Mouse (Mus musculus): ENCODE measurements around the gene Fastkd5. TPM values are rescaled to one million over a fixed set of nuclear protein-coding genes. Genes with fewer than 3 reads are reported as not detected.

The Fastkd5 gene
- polyA plus RNA-seq (2015; fragmentation: Nextera tagmentation; extraction: Ambion mirVana), result 7.9 and 8.8 TPM in 2 replicates

- peak within 1 kb of the TSS; percentile 94 for H3K9ac ChIP-seq (ENCODE audit: low read depth, low read length)
- H3K36me3 ChIP-seq (ENCODE audit: control insufficient read depth, insufficient read depth), result peaks cover 7% of the 10 kb centered on the region
- peak within 1 kb of the TSS; percentile 80 for H3K27ac ChIP-seq (ENCODE audit: low read length)
- peaks cover 20% of the 10 kb centered on the region for H3K27me3 ChIP-seq (ENCODE audit: control insufficient read depth, insufficient read depth, low read depth, low read length)
- no peaks in the 10 kb centered on the region for H3K9me3 ChIP-seq (replicated peaks; ENCODE audit: control insufficient read depth, low read length)
- peak; percentile 86 for ATAC-seq (ENCODE audit: low read depth)
- peak within 1 kb of the TSS; percentile 89 for H3K4me2 ChIP-seq (ENCODE audit: low read depth, low read length)
- WGBS (ENCODE audit: insufficient replicate concordance), result under 1% methylated on average over 25 of the region's 25 CpGs
- H3K4me1 ChIP-seq (ENCODE audit: control insufficient read depth, low read depth, low read length), result peaks cover 13% of the 10 kb centered on the region
- H3K4me3 ChIP-seq (ENCODE audit: low read depth, low read length), result peak within 1 kb of the TSS; percentile 99
These were observed at the start of gene Fastkd5, which contains the start of gene Ubox5 for GRCm38 (mm10) chr2:130629839-130630203. Fastkd5 (minus strand) TSS chr2:130630027. Ubox5 (minus strand) TSS chr2:130630038.

DNA sequence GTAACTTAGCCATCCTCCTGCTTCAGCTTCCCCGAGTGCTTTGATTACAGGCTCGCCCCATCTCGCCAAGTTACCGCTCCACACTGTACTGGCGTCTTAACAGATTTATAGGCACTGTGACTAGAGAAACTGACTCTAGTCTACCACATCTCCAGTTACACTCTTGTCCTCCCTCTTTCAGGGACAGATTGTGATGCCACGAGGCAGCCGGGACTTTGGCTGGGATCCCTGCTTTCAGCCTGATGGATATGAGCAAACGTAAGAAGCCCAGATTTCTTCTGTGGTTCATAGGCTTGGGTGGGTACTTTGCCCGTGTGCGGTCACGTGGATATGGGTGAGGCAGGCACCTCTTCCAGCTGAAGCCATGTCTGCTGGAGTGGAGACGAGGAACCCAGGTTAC lies 49.3 kb upstream of the Fastkd5 start:
- H3K4me3 ChIP-seq (ENCODE audit: low read depth, low read length), result no peak overlapping the region
- no peak overlapping the region for H3K27ac ChIP-seq (ENCODE audit: low read length)
- no peak overlapping the region for H3K4me2 ChIP-seq (ENCODE audit: low read depth, low read length)
- no peaks in the 10 kb centered on the region for H3K9me3 ChIP-seq (replicated peaks; ENCODE audit: control insufficient read depth, low read length)
- no peaks in the 10 kb centered on the region for H3K4me1 ChIP-seq (ENCODE audit: control insufficient read depth, low read depth, low read length)
- no peaks in the 10 kb centered on the region for H3K27me3 ChIP-seq (ENCODE audit: control insufficient read depth, insufficient read depth, low read depth, low read length)
- WGBS (ENCODE audit: insufficient replicate concordance), result 90% methylated on average over 12 of the region's 12 CpGs
- no peak overlapping the region for H3K9ac ChIP-seq (ENCODE audit: low read depth, low read length)
- H3K36me3 ChIP-seq (ENCODE audit: control insufficient read depth, insufficient read depth), result peaks cover 63% of the 10 kb centered on the region
- no peak for ATAC-seq (ENCODE audit: low read depth)

DNA sequence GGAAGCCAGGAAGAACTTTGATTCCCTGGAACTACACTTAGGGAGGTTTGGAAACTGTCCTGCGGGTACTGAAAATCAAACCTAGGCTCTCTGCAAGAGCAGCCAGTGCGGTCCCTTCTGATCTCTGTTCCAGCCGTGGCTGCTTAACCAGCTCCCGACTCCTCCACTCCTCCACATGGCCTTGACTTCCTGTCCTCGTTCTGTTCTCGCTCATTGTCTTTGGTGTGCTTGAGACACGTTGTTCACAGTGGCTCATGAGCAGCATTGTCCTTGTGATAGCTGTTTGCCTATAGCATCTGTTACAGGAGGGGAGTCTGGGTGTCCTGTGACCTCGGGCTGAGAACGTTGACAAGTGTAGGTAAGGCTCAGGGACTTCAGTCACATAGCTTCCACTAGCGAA lies 47.4 kb upstream of the Fastkd5 start:
- H3K9me3 ChIP-seq (replicated peaks; ENCODE audit: control insufficient read depth, low read length), result no peaks in the 10 kb centered on the region
- no peak overlapping the region for H3K9ac ChIP-seq (ENCODE audit: low read depth, low read length)
- WGBS (ENCODE audit: insufficient replicate concordance), result 74% methylated on average over 10 of the region's 10 CpGs
- no peaks in the 10 kb centered on the region for H3K4me1 ChIP-seq (ENCODE audit: control insufficient read depth, low read depth, low read length)
- ATAC-seq (ENCODE audit: low read depth), result no peak
- no peak overlapping the region for H3K4me2 ChIP-seq (ENCODE audit: low read depth, low read length)
- H3K27ac ChIP-seq (ENCODE audit: low read length), result no peak overlapping the region
- H3K4me3 ChIP-seq (ENCODE audit: low read depth, low read length), result no peak overlapping the region
- peaks cover 78% of the 10 kb centered on the region for H3K36me3 ChIP-seq (ENCODE audit: control insufficient read depth, insufficient read depth)
- no peaks in the 10 kb centered on the region for H3K27me3 ChIP-seq (ENCODE audit: control insufficient read depth, insufficient read depth, low read depth, low read length)

DNA sequence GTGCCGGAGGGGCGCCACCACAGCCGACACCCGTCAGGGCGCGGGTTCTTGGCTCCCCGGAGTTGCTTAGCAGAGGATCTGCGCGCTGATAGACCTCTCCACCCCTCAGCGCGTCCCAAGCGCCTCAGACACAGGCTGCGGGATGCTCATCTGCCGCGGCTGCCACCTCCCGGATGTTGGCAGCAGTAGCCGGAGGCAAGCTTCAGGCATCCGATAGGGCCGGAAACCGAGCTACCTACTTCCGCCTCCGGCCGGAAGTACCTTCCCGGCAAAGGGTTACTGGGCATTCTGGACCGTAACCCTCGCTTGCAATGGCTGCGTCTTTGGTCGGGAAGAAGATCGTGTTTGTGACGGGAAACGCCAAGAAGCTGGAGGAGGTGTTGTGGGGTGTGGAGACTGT lies 37.7 kb upstream of the Fastkd5 start, which contains the start of gene Itpa:
TSS of gene Itpa (plus strand) at position 52 of the 400 bp plus-strand sequence.
- H3K4me1 ChIP-seq (ENCODE audit: control insufficient read depth, low read depth, low read length), result peaks cover 44% of the 10 kb centered on the region
- WGBS (ENCODE audit: insufficient replicate concordance), result under 1% methylated on average over 31 of the region's 31 CpGs
- peak within 1 kb of the TSS; percentile 88 for H3K4me2 ChIP-seq (ENCODE audit: low read depth, low read length)

DNA sequence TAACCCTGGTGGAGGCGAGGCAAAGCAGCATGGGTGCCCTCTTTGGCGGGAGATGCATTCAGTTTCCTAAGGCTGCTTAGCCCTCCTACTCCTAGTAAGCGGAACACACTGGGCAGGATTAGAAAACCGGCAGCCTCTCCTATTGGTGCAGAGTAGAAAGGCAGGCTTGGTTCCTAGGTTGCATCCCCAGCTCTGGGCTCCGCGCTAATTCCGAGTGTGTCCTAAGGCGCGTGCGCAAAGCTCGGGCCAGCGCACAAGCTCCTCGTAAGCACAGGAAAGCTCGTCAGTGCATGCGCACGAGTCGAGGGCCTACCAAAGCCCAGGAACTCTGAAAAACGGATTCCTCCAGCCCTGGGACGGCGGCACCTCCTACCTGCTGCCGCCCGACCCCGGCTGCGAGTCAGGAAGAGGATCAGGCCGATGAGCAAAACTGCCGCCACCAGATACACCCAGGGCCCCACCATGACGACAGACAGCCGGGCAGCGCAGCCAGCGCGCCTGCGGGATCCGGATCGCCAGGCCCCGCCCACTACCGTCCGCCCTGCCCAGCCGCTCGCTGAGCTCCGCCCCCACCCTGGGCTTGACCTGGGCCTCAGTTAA lies 34.4 kb upstream of the Fastkd5 start, which contains the start of gene Ddrgk1:
TSS of gene Ddrgk1 (minus strand) at position 558 of the 600 bp plus-strand sequence.
- peak; percentile 92 for ATAC-seq (ENCODE audit: low read depth)
- peak within 1 kb of the TSS; percentile 80 for H3K4me3 ChIP-seq (ENCODE audit: low read depth, low read length)
- peaks cover 10% of the 10 kb centered on the region; the same call in 1 of the 2 replicates for H3K36me3 ChIP-seq (ENCODE audit: control insufficient read depth, insufficient read depth)
- no peaks in the 10 kb centered on the region for H3K9me3 ChIP-seq (replicated peaks; ENCODE audit: control insufficient read depth, low read length)
- peaks cover 37% of the 10 kb centered on the region for H3K4me1 ChIP-seq (ENCODE audit: control insufficient read depth, low read depth, low read length)
- H3K4me2 ChIP-seq (ENCODE audit: low read depth, low read length), result peak within 1 kb of the TSS; percentile 88
- no peaks in the 10 kb centered on the region for H3K27me3 ChIP-seq (ENCODE audit: control insufficient read depth, insufficient read depth, low read depth, low read length)
- H3K27ac ChIP-seq (ENCODE audit: low read length), result peak within 1 kb of the TSS; percentile 98
- under 1% methylated on average over 40 of the region's 40 CpGs for WGBS (ENCODE audit: insufficient replicate concordance)
- peak within 1 kb of the TSS; percentile 94 for H3K9ac ChIP-seq (ENCODE audit: low read depth, low read length)

More for the DNA sequence above, 37.7 kb upstream of the Fastkd5 start, which contains the start of gene Itpa:
- Histone ChIP-seq H3K9me3 (replicated peaks; ENCODE audit: control insufficient read depth, low read length) (no peaks in the 10 kb centered on the region), H3K4me3 (ENCODE audit: low read depth, low read length) (peak within 1 kb of the TSS; percentile 89), H3K36me3 (ENCODE audit: control insufficient read depth, insufficient read depth) (peaks cover 7% of the 10 kb centered on the region), H3K27ac (ENCODE audit: low read length) (peak within 1 kb of the TSS; percentile 89), H3K9ac (ENCODE audit: low read depth, low read length) (peak within 1 kb of the TSS; percentile 82), H3K27me3 (ENCODE audit: control insufficient read depth, insufficient read depth, low read depth, low read length) (no peaks in the 10 kb centered on the region)
- peak; percentile 68 for ATAC-seq (ENCODE audit: low read depth)

- H3K27ac ChIP-seq (ENCODE audit: low read length), result peak overlapping the region; percentile 98; the same call in 1 of the 2 replicates
These were observed 33.5 kb upstream of the Fastkd5 start for GRCm38 (mm10) chr2:130663342-130663741.

GRCm38 (mm10) chr2:130658530-130658929 lies 28.7 kb upstream of the Fastkd5 start:
- H3K4me1 ChIP-seq (ENCODE audit: control insufficient read depth, low read depth, low read length), result peaks cover 42% of the 10 kb centered on the region

More at GRCm38 (mm10) chr2:130663342-130663741, 33.5 kb upstream of the Fastkd5 start:
- peaks cover 14% of the 10 kb centered on the region for H3K36me3 ChIP-seq (ENCODE audit: control insufficient read depth, insufficient read depth)
- no peaks in the 10 kb centered on the region for H3K9me3 ChIP-seq (replicated peaks; ENCODE audit: control insufficient read depth, low read length)
- peak overlapping the region; percentile 80 for H3K4me3 ChIP-seq (ENCODE audit: low read depth, low read length)
- H3K4me1 ChIP-seq (ENCODE audit: control insufficient read depth, low read depth, low read length), result peaks cover 30% of the 10 kb centered on the region
- no peaks in the 10 kb centered on the region for H3K27me3 ChIP-seq (ENCODE audit: control insufficient read depth, insufficient read depth, low read depth, low read length)
- ATAC-seq (ENCODE audit: low read depth), result no peak
- H3K4me2 ChIP-seq (ENCODE audit: low read depth, low read length), result peak overlapping the region; percentile 88
- WGBS (ENCODE audit: insufficient replicate concordance), result 86% methylated on average over 11 of the region's 11 CpGs
- peak overlapping the region; percentile 94 for H3K9ac ChIP-seq (ENCODE audit: low read depth, low read length)

DNA sequence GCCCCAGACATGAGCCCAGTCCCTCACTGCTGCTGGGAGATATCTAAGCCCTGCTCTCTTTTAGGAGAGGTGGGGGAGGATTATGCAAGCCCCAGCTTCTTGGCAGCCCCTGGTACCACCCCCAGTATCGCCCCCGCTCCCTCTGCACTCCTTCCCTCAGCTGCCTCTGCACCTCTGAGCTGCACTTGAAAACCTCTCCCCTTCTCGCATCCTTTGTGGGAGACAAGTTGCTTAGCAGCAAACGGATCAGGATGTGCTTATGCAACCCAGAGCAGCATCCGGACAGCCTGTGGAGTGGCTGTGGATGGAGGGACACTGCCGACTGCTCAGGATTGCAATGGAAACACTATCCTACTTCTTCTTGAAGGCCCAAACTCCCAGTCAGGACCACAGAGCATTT lies 27.7 kb upstream of the Fastkd5 start:
- Histone ChIP-seq H3K36me3 (ENCODE audit: control insufficient read depth, insufficient read depth) (peaks cover 35% of the 10 kb centered on the region), H3K9me3 (replicated peaks; ENCODE audit: control insufficient read depth, low read length) (no peaks in the 10 kb centered on the region), H3K4me3 (ENCODE audit: low read depth, low read length) (no peak overlapping the region), H3K27me3 (ENCODE audit: control insufficient read depth, insufficient read depth, low read depth, low read length) (no peaks in the 10 kb centered on the region), H3K4me1 (ENCODE audit: control insufficient read depth, low read depth, low read length) (peaks cover 36% of the 10 kb centered on the region), H3K4me2 (ENCODE audit: low read depth, low read length) (no peak overlapping the region), H3K27ac (ENCODE audit: low read length) (no peak overlapping the region), H3K9ac (ENCODE audit: low read depth, low read length) (no peak overlapping the region)
- ATAC-seq (ENCODE audit: low read depth), result no peak
- WGBS (ENCODE audit: insufficient replicate concordance), result 84% methylated on average over 6 of the region's 6 CpGs

More at GRCm38 (mm10) chr2:130658530-130658929, 28.7 kb upstream of the Fastkd5 start:
- Histone ChIP-seq H3K9me3 (replicated peaks; ENCODE audit: control insufficient read depth, low read length) (no peaks in the 10 kb centered on the region), H3K27ac (ENCODE audit: low read length) (no peak overlapping the region), H3K9ac (ENCODE audit: low read depth, low read length) (no peak overlapping the region), H3K4me3 (ENCODE audit: low read depth, low read length) (no peak overlapping the region), H3K27me3 (ENCODE audit: control insufficient read depth, insufficient read depth, low read depth, low read length) (no peaks in the 10 kb centered on the region), H3K4me2 (ENCODE audit: low read depth, low read length) (no peak overlapping the region), H3K36me3 (ENCODE audit: control insufficient read depth, insufficient read depth) (peaks cover 35% of the 10 kb centered on the region)
- 89% methylated on average over 10 of the region's 10 CpGs for WGBS (ENCODE audit: insufficient replicate concordance)
- no peak for ATAC-seq (ENCODE audit: low read depth)

- peaks cover 36% of the 10 kb centered on the region for H3K4me1 ChIP-seq (ENCODE audit: control insufficient read depth, low read depth, low read length)
- WGBS (ENCODE audit: insufficient replicate concordance), result 91% methylated on average over 9 of the region's 9 CpGs
These were observed 26.7 kb upstream of the Fastkd5 start for GRCm38 (mm10) chr2:130656536-130656935.

More at GRCm38 (mm10) chr2:130656536-130656935, 26.7 kb upstream of the Fastkd5 start:
- Histone ChIP-seq H3K4me3 (ENCODE audit: low read depth, low read length) (no peak overlapping the region), H3K27ac (ENCODE audit: low read length) (peak overlapping the region; percentile 72; the same call in 1 of the 2 replicates), H3K9me3 (replicated peaks; ENCODE audit: control insufficient read depth, low read length) (no peaks in the 10 kb centered on the region), H3K36me3 (ENCODE audit: control insufficient read depth, insufficient read depth) (peaks cover 33% of the 10 kb centered on the region), H3K27me3 (ENCODE audit: control insufficient read depth, insufficient read depth, low read depth, low read length) (no peaks in the 10 kb centered on the region), H3K4me2 (ENCODE audit: low read depth, low read length) (no peak overlapping the region), H3K9ac (ENCODE audit: low read depth, low read length) (no peak overlapping the region)
- no peak for ATAC-seq (ENCODE audit: low read depth)

Data from liver, embryonic 16.5 days (tissue).